Mouse (Mus musculus) lung, postnatal 0 days (tissue): ENCODE measurements at regions not wholly inside any gene's neighbourhood (a gene's known extent, or its start where the extent isn't known, plus 50 kb on each side); places are given as distances from the start of the nearest gene placed in this dataset.

Source experiments
- ATAC-seq: fragments of 200-750 bp; cut with Nextera tagmentation; 2 replicates; pipeline ENCODE4 v1.8.0; 2017; ENCODE audit warnings: moderate library complexity
- DNase-seq: peaks from one replicate; pipeline ENCODE4 v3.0.0-alpha.2; 2016; ENCODE audit warnings: low spot score
- H3K27ac ChIP-seq: fragments of 300-500 bp; sonication (generic); 2 replicates; pipeline ENCODE4 v1.5.1; 2014; ENCODE audit warnings: antibody characterized with exemption, mild to moderate bottlenecking, low read length, mixed read lengths
- H3K27me3 ChIP-seq: fragments of 300-500 bp; sonication (generic); replicated peaks from 2 replicates; pipeline ENCODE4 v1.6.1; 2014; ENCODE audit warnings: low read length, mixed read lengths; ENCODE audit not compliant: insufficient read depth
- H3K36me3 ChIP-seq: fragments of 300-500 bp; sonication (generic); 2 replicates; pipeline ENCODE4 v1.6.1; 2014; ENCODE audit warnings: low read length, mixed read lengths; ENCODE audit not compliant: insufficient read depth
- H3K4me1 ChIP-seq: fragments of 300-500 bp; sonication (generic); 2 replicates; pipeline ENCODE4 v1.6.1; 2014; ENCODE audit warnings: antibody characterized with exemption, low read depth, low read length, mixed read lengths; ENCODE audit not compliant: insufficient read depth
- H3K4me2 ChIP-seq: fragments of 300-500 bp; sonication (generic); replicated peaks from 2 replicates; pipeline ENCODE4 v1.6.1; 2014; ENCODE audit warnings: low read depth, mild to moderate bottlenecking, low read length, moderate library complexity, mixed read lengths
- H3K4me3 ChIP-seq: fragments of 300-500 bp; sonication (generic); 2 replicates; pipeline ENCODE4 v1.5.1; 2014; ENCODE audit warnings: low read depth, low read length
- H3K9ac ChIP-seq: fragments of 300-500 bp; sonication (generic); replicated peaks from 2 replicates; pipeline ENCODE4 v1.6.1; 2014; ENCODE audit warnings: low read depth, mild to moderate bottlenecking
- H3K9me3 ChIP-seq: fragments of 300-500 bp; sonication (generic); 2 replicates; pipeline ENCODE4 v1.6.1; 2016; ENCODE audit warnings: low read length, mixed read lengths
- CTCF ChIP-seq: IDR thresholded peaks from 2 replicates; pipeline ENCODE4 v1.5.1; 2016; ENCODE audit warnings: antibody characterized with exemption, mild to moderate bottlenecking
- EP300 ChIP-seq: IDR thresholded peaks from 2 replicates; pipeline ENCODE4 v1.6.1; 2016; ENCODE audit warnings: antibody characterized with exemption, mild to moderate bottlenecking, control low read depth
- WGBS: fragments of 180-500 bp; shearing (Covaris S2); extraction: QIAGEN DNeasy Blood & Tissue Kit; methylation state at CpG from one replicate; pipeline ENCODE4 v1.1.7; 2014; 5-methylcytosine and 5-hydroxymethylcytosine counted together

DNA sequence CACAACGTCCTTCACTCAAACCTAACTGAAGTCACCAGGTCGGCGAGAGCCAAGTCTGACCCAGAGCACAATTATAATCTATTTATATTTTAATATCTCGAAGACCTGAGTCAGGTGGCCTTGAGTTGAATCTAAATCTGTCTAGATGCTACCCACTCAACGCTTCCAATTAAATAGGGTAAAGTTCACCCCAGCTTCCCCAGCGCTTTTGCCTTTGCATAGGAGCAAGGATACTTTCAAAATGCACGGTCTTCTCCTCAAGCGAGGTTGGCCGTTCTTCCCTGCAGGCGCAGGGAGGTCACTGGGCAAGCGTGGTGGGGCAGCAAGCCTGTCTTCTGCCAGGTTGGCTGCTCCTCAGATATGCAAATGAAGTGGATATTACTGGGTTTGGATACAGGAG, 194.6 kb upstream of the Prox1 start:
- H3K4me2 ChIP-seq = no peak overlapping the region
- H3K4me3 ChIP-seq = no peak overlapping the region
- WGBS = 84% methylated on average over 11 of the region's 11 CpGs

DNA sequence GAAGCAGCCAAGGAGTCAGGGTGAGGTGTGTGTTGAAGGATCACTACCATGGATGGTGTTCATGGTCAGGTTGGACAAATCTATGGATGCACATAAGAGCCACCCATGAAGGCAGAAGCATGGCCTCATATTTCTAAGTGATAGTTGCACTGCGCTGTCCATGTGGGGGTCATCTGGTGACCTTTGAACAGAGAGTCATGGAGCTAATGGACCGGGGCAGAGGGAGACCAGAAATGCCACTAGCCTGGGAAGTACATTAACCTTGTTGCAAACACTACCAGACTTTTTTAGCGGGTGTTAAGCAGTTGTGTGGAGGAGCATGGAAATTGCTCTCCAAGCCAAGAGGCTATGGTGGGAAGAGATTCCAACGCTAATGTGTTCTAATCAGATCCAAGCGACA, 190.1 kb upstream of the Prox1 start:
- no peak for ATAC-seq
- no peak overlapping the region for H3K27ac ChIP-seq
- H3K4me3 ChIP-seq = no peak overlapping the region
- no peak overlapping the region for H3K9ac ChIP-seq
- TF ChIP-seq EP300 (no peak), CTCF (no peak)
- 91% methylated on average over 5 of the region's 5 CpGs for WGBS
- no peaks in the 10 kb centered on the region for H3K9me3 ChIP-seq
- H3K36me3 ChIP-seq = no peaks in the 10 kb centered on the region
- no peak for DNase-seq
- no peaks in the 10 kb centered on the region for H3K27me3 ChIP-seq
- H3K4me1 ChIP-seq = no peaks in the 10 kb centered on the region
- no peak overlapping the region for H3K4me2 ChIP-seq

More for the DNA sequence above, 194.6 kb upstream of the Prox1 start:
- H3K9ac ChIP-seq = no peak overlapping the region
- no peaks in the 10 kb centered on the region for H3K36me3 ChIP-seq
- ATAC-seq (no peak), DNase-seq (no peak)
- no peak overlapping the region for H3K27ac ChIP-seq
- no peaks in the 10 kb centered on the region for H3K27me3 ChIP-seq
- no peaks in the 10 kb centered on the region for H3K9me3 ChIP-seq
- H3K4me1 ChIP-seq = no peaks in the 10 kb centered on the region
- no peak for TF ChIP-seq EP300
- TF ChIP-seq CTCF = no peak

DNA sequence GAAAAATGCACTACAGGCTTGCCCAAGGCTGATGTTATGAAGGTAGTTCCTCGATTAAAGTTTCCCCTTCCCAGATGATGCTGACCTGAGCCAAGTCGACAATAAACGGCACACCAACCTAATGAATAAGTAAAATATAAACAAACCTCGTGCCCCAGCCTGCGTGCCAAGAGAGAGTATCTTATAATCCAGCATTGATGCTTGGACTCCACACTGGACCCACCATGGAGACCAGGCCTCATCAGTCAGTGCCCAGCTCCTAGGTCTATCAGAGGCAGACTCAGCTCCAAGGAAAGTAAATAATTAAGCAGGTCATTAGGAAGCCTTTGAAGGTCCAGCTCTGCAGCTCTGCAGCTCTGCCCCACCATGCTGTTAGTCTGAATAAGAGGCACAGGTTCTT, 187.3 kb upstream of the Prox1 start:
- TF ChIP-seq CTCF (no peak), EP300 (no peak)
- WGBS = 49% methylated on average over 5 of the region's 5 CpGs
- H3K4me1 ChIP-seq = no peaks in the 10 kb centered on the region
- no peak overlapping the region for H3K9ac ChIP-seq
- no peak for DNase-seq
- no peak overlapping the region for H3K4me3 ChIP-seq
- H3K27me3 ChIP-seq = no peaks in the 10 kb centered on the region
- H3K36me3 ChIP-seq = no peaks in the 10 kb centered on the region
- no peak overlapping the region for H3K27ac ChIP-seq
- no peaks in the 10 kb centered on the region for H3K9me3 ChIP-seq
- no peak for ATAC-seq
- no peak overlapping the region for H3K4me2 ChIP-seq

DNA sequence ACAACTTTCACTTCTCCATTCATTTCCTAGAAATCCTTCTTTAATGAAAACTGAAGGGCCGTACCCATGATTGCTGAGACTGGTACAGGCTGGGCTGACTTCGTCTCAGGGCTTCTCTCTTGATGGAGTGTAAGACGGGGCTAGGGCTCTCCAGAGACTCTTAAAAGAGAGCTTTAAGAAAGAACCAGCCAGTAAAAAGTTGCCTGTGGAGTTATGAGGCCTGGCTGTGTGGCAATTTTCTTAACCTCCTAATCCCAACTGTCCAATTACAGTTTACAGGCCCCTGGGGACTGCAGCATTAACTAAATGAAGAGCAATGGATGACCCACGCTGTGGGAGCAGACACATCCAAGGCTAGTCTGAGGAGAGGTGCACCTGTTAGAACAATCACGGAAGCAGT, 177.1 kb upstream of the Prox1 start:
- H3K4me1 ChIP-seq = no peaks in the 10 kb centered on the region
- TF ChIP-seq EP300 = no peak
- no peak for TF ChIP-seq CTCF
- no peak overlapping the region for H3K4me3 ChIP-seq
- H3K27me3 ChIP-seq = no peaks in the 10 kb centered on the region
- H3K9me3 ChIP-seq = no peaks in the 10 kb centered on the region
- no peak for ATAC-seq
- no peak overlapping the region for H3K27ac ChIP-seq
- no peaks in the 10 kb centered on the region for H3K36me3 ChIP-seq
- 72% methylated on average over 5 of the region's 5 CpGs for WGBS
- no peak overlapping the region for H3K9ac ChIP-seq
- H3K4me2 ChIP-seq = no peak overlapping the region
- DNase-seq = no peak

GRCm38 (mm10) chr1:190340715-190341114, 170.2 kb upstream of the Prox1 start:
- no peak for DNase-seq
- WGBS = 72% methylated on average over 8 of the region's 8 CpGs
- no peak for ATAC-seq

GRCm38 (mm10) chr1:190334471-190334870, 164.0 kb upstream of the Prox1 start:
- Histone ChIP-seq H3K27me3 (no peaks in the 10 kb centered on the region), H3K4me2 (no peak overlapping the region), H3K9ac (no peak overlapping the region), H3K27ac (no peak overlapping the region), H3K36me3 (no peaks in the 10 kb centered on the region), H3K9me3 (no peaks in the 10 kb centered on the region), H3K4me3 (no peak overlapping the region), H3K4me1 (no peaks in the 10 kb centered on the region)
- 27% methylated on average over 2 of the region's 2 CpGs for WGBS
- ATAC-seq (no peak), DNase-seq (no peak)
- TF ChIP-seq EP300 (no peak), CTCF (no peak)

More at GRCm38 (mm10) chr1:190340715-190341114, 170.2 kb upstream of the Prox1 start:
- Histone ChIP-seq H3K27me3 (no peaks in the 10 kb centered on the region), H3K36me3 (no peaks in the 10 kb centered on the region), H3K9ac (no peak overlapping the region), H3K4me3 (no peak overlapping the region), H3K9me3 (no peaks in the 10 kb centered on the region), H3K4me2 (no peak overlapping the region), H3K27ac (no peak overlapping the region), H3K4me1 (no peaks in the 10 kb centered on the region)
- no peak for TF ChIP-seq CTCF
- no peak for TF ChIP-seq EP300

DNA sequence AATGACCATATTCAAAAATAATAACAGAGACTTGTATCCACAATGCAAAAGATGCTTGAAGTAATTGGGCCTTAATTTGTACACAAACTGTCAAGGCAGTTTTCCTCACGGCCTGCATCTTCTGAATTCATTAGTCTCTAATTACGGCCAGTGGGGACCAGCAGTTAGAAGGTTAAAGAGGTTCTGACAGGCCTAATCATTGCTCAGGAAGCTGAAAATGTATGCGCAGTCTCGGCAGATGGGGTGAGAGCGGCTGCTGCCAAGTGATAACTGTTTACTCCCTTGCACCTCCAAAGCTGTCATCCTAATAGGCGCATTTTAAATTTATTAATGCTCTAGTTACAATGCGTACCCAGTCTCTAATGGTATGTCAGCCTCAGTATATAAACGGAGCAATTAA, 163.5 kb upstream of the Prox1 start:
- no peak overlapping the region for H3K9ac ChIP-seq
- no peaks in the 10 kb centered on the region for H3K4me1 ChIP-seq
- no peaks in the 10 kb centered on the region for H3K27me3 ChIP-seq
- ATAC-seq = no peak
- no peaks in the 10 kb centered on the region for H3K9me3 ChIP-seq
- H3K36me3 ChIP-seq = no peaks in the 10 kb centered on the region
- no peak overlapping the region for H3K4me2 ChIP-seq
- TF ChIP-seq EP300 (no peak), CTCF (no peak)
- H3K4me3 ChIP-seq = no peak overlapping the region
- 57% methylated on average over 8 of the region's 8 CpGs for WGBS
- H3K27ac ChIP-seq = no peak overlapping the region
- DNase-seq = no peak
